Mouse (Mus musculus) MEL (cell line): Measurements from ENCODE around the gene Tmem131. TPM values are rescaled to one million over a fixed set of nuclear protein-coding genes. Genes with fewer than 3 reads are reported as not detected.

Source experiments
- DNase-seq: peaks from one replicate; pipeline ENCODE4 v3.0.0; 2011; ENCODE audit warnings: low read depth, low spot score
- H3K27ac ChIP-seq: 2 replicates; pipeline ENCODE4 v1.5.1; 2012; ENCODE audit warnings: low read depth, mild to moderate bottlenecking, control low read depth, low read length, moderate library complexity; ENCODE audit not compliant: control insufficient read depth
- H3K27me3 ChIP-seq, 2 experiments: fragments of 150-350 bp in 1 of 2; sonication (generic) in 1 of 2; 2 replicates each; pipeline ENCODE4 v1.6.1; 2012; ENCODE audit warnings: low read length in 2 of 2, mild to moderate bottlenecking in 2 of 2, improper control_type of control experiment in 1 of 2, moderate library complexity in 1 of 2; ENCODE audit not compliant: insufficient read depth in 2 of 2, control insufficient read depth in 1 of 2
- H3K36me3 ChIP-seq, 2 experiments: 2 replicates each; pipeline ENCODE4 v1.6.1; 2012 to 2014; ENCODE audit warnings: low read length in 2 of 2, improper control_type of control experiment in 1 of 2, inconsistent platforms in 1 of 2, mild to moderate bottlenecking in 1 of 2; ENCODE audit not compliant: insufficient read depth in 2 of 2, control insufficient read depth in 1 of 2
- H3K4me1 ChIP-seq, 2 experiments: fragments of 150-350 bp in 1 of 2; sonication (generic) in 1 of 2; 2 replicates each; pipeline ENCODE4 v1.6.1; 2012; ENCODE audit warnings: low read length in 2 of 2, improper control_type of control experiment in 1 of 2, mild to moderate bottlenecking in 1 of 2; ENCODE audit not compliant: insufficient read depth in 2 of 2, control insufficient read depth in 1 of 2
- H3K4me3 ChIP-seq, 2 experiments: fragments of 150-350 bp in 1 of 2; sonication (generic) in 1 of 2; 2 replicates each; pipeline ENCODE4 v1.5.1; 2012; ENCODE audit warnings: low read depth in 2 of 2, low read length in 2 of 2, mild to moderate bottlenecking in 2 of 2, moderate library complexity in 2 of 2, control low read depth in 1 of 2, improper control_type of control experiment in 1 of 2; ENCODE audit not compliant: control insufficient read depth in 1 of 2, insufficient read depth in 1 of 2
- H3K79me2 ChIP-seq: 2 replicates; pipeline ENCODE4 v1.6.1; 2012; ENCODE audit warnings: mild to moderate bottlenecking, low read length, moderate library complexity; ENCODE audit not compliant: control insufficient read depth, poor library complexity, insufficient read depth
- H3K9ac ChIP-seq: 2 replicates; pipeline ENCODE4 v1.6.1; 2012; ENCODE audit warnings: low read depth, mild to moderate bottlenecking, control low read depth, low read length, moderate library complexity; ENCODE audit not compliant: control insufficient read depth, poor library complexity, severe bottlenecking
- H3K9me3 ChIP-seq: fragments of 150-350 bp; sonication (generic); replicated peaks from 2 replicates; pipeline ENCODE4 v1.6.1; 2012; ENCODE audit warnings: mild to moderate bottlenecking, low read length, improper control_type of control experiment, moderate library complexity; ENCODE audit not compliant: insufficient read depth
- CHD1 ChIP-seq: IDR thresholded peaks from 2 replicates; pipeline ENCODE4 v1.6.1; 2012; ENCODE audit warnings: low read depth, mild to moderate bottlenecking, inconsistent platforms, low read length, improper control_type of control experiment
- ELF1 ChIP-seq: IDR thresholded peaks from 2 replicates; pipeline ENCODE4 v1.6.1; 2014; ENCODE audit warnings: low read depth, mild to moderate bottlenecking, inconsistent platforms, low read length, improper control_type of control experiment, moderate library complexity
- ETS1 ChIP-seq: IDR thresholded peaks from 2 replicates; pipeline ENCODE4 v1.6.1; 2012; ENCODE audit warnings: low read depth, mild to moderate bottlenecking, inconsistent platforms, low read length, improper control_type of control experiment, moderate library complexity
- GABPA ChIP-seq: IDR thresholded peaks from 2 replicates; pipeline ENCODE4 v1.6.1; 2012; ENCODE audit warnings: low read depth, mild to moderate bottlenecking, inconsistent platforms, low read length, improper control_type of control experiment, moderate library complexity
- HCFC1 ChIP-seq: IDR thresholded peaks from 2 replicates; pipeline ENCODE4 v1.6.1; 2012; ENCODE audit warnings: low read depth, mild to moderate bottlenecking, inconsistent platforms, low read length, improper control_type of control experiment, moderate library complexity
- KAT2A ChIP-seq: conservative IDR thresholded peaks from 2 replicates; pipeline ENCODE4 v1.6.1; 2012; ENCODE audit warnings: low read depth, low read length, improper control_type of control experiment, inconsistent platforms
- MAFK ChIP-seq: IDR thresholded peaks from 2 replicates; pipeline ENCODE4 v1.6.1; 2011; ENCODE audit warnings: low read depth, mild to moderate bottlenecking, low read length, improper control_type of control experiment, borderline replicate concordance
- MAX ChIP-seq: IDR thresholded peaks from 2 replicates; pipeline ENCODE4 v1.6.1; 2011; ENCODE audit warnings: low read length, improper control_type of control experiment
- MAZ ChIP-seq: IDR thresholded peaks from 2 replicates; pipeline ENCODE4 v1.6.1; 2012; ENCODE audit warnings: low read depth, mild to moderate bottlenecking, inconsistent platforms, low read length, improper control_type of control experiment
- MEF2A ChIP-seq: IDR thresholded peaks from 2 replicates; pipeline ENCODE4 v1.6.1; 2014; ENCODE audit warnings: low read depth, mild to moderate bottlenecking, inconsistent platforms, low read length, improper control_type of control experiment; ENCODE audit not compliant: poor library complexity, insufficient replicate concordance, severe bottlenecking; ENCODE audit errors: extremely low read depth
- MXI1 ChIP-seq: IDR thresholded peaks from 2 replicates; pipeline ENCODE4 v1.6.1; 2011; ENCODE audit warnings: mild to moderate bottlenecking, low read depth, low read length, improper control_type of control experiment
- MYC ChIP-seq: IDR thresholded peaks from 2 replicates; pipeline ENCODE4 v1.6.1; 2011; ENCODE audit warnings: low read depth, mild to moderate bottlenecking, low read length, improper control_type of control experiment, moderate library complexity
- NELFE ChIP-seq: IDR thresholded peaks from 2 replicates; pipeline ENCODE4 v1.6.1; 2011; ENCODE audit warnings: low read depth, low read length, improper control_type of control experiment
- NRF1 ChIP-seq: IDR thresholded peaks from 2 replicates; pipeline ENCODE4 v1.6.1; 2014; ENCODE audit warnings: low read depth, mild to moderate bottlenecking, inconsistent platforms, low read length, improper control_type of control experiment, moderate library complexity; ENCODE audit not compliant: poor library complexity, insufficient read depth, severe bottlenecking
- POLR2A ChIP-seq, 2 experiments: IDR thresholded peaks; 2 replicates each; pipeline ENCODE4 v1.6.1; 2011 to 2012; ENCODE audit warnings: low read length in 2 of 2, mild to moderate bottlenecking in 2 of 2, control low read depth in 1 of 2, improper control_type of control experiment in 1 of 2, low read depth in 1 of 2, moderate library complexity in 1 of 2; ENCODE audit not compliant: control insufficient read depth in 1 of 2, insufficient read depth in 1 of 2, poor library complexity in 1 of 2
- RAD21 ChIP-seq: IDR thresholded peaks from 2 replicates; pipeline ENCODE4 v1.6.1; 2011; ENCODE audit warnings: mild to moderate bottlenecking, low read depth, low read length, improper control_type of control experiment
- RCOR1 ChIP-seq: IDR thresholded peaks from 2 replicates; pipeline ENCODE4 v1.6.1; 2012; ENCODE audit warnings: low read depth, mild to moderate bottlenecking, inconsistent platforms, low read length, improper control_type of control experiment
- TAL1 ChIP-seq: IDR thresholded peaks from 2 replicates; pipeline ENCODE4 v1.6.1; 2012; ENCODE audit warnings: mild to moderate bottlenecking, inconsistent platforms, low read length, moderate library complexity, mixed read lengths
- TCF12 ChIP-seq: IDR thresholded peaks from 2 replicates; pipeline ENCODE4 v1.6.1; 2014; ENCODE audit warnings: low read depth, mild to moderate bottlenecking, inconsistent platforms, low read length, improper control_type of control experiment, moderate library complexity
- UBTF ChIP-seq: IDR thresholded peaks from 2 replicates; pipeline ENCODE4 v1.6.1; 2012; ENCODE audit warnings: low read depth, mild to moderate bottlenecking, inconsistent platforms, low read length, improper control_type of control experiment, moderate library complexity, borderline replicate concordance; ENCODE audit not compliant: insufficient read depth
- USF1 ChIP-seq: IDR thresholded peaks from 2 replicates; pipeline ENCODE4 v1.6.1; 2014; ENCODE audit warnings: low read depth, mild to moderate bottlenecking, inconsistent platforms, low read length, improper control_type of control experiment, moderate library complexity
- USF2 ChIP-seq, 2 experiments: IDR thresholded peaks; 2 replicates each; pipeline ENCODE4 v1.6.1; 2011 to 2012; ENCODE audit warnings: improper control_type of control experiment in 2 of 2, low read length in 2 of 2, borderline replicate concordance in 1 of 2, inconsistent platforms in 1 of 2, low read depth in 1 of 2, mild to moderate bottlenecking in 1 of 2; ENCODE audit not compliant: insufficient read depth in 1 of 2
- ZMIZ1 ChIP-seq: IDR thresholded peaks from 2 replicates; pipeline ENCODE4 v1.6.1; 2012; ENCODE audit warnings: low read depth, mild to moderate bottlenecking, inconsistent platforms, low read length, improper control_type of control experiment, moderate library complexity
- polyA plus RNA-seq, 2 experiments: library from polyadenylated mRNA; stranded (reverse) in 1 of 2; unstranded in 1 of 2; fragments of >175 nt in 1 of 2; fragments of >200 nt in 1 of 2; gene quantifications; 2 replicates each; pipeline versions ENCODE4 v1.2.1 to v1.2.4; 2012; ENCODE audit warnings: low replicate concordance in 2 of 2, low read depth in 1 of 2; ENCODE audit not compliant: insufficient read length in 2 of 2, insufficient read depth in 1 of 2, missing spikeins in 1 of 2
- total RNA-seq: library from RNA; depleted of rRNA; stranded (reverse); fragments of 300-350 nt; gene quantifications from 2 replicates; pipeline ENCODE4 v1.2.3, GENCODE M21; 2012

Gene Tmem131
- total and polyA plus RNA-seq, 3 experiments, result 11.4 to 196 (median 48.8) TPM

DNA sequence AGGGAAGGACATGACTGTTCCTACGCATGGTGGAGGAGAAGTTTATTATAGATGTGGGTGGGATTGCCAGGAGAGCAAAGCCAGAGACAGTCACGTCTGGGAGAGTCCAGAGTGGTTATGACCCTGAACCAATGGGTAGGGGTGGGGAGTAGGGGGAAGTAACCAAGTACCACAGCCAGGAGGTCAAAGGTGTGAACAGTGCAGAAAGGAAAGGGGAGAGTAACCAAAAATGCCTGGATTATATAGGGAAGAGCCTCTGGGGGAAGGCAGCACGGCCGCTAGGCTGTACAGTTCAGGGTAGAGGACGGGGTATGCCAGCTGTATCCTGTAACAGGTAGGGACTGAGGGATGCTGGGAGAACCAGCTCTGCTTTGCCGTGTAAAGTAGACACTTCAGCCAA is 45.1 kb upstream of the Tmem131 start:
- H3K4me3 ChIP-seq, result no peak overlapping the region
- no peak overlapping the region for H3K27ac ChIP-seq
- H3K79me2 ChIP-seq, result no peaks in the 10 kb centered on the region
- no peaks in the 10 kb centered on the region for H3K9me3 ChIP-seq
- H3K27me3 ChIP-seq, result peaks cover 0 to 3% of the 10 kb centered on the region in 2 experiments; a peak in 1 of 4 replicates
- H3K4me1 ChIP-seq, result peaks cover 0 to 6% of the 10 kb centered on the region in 2 experiments; a peak in 2 of 4 replicates
- H3K9ac ChIP-seq, result no peak overlapping the region
- H3K36me3 ChIP-seq, result peaks cover 0 to 3% of the 10 kb centered on the region in 2 experiments; a peak in 2 of 4 replicates
- no peak for TF ChIP-seq NRF1
- TF ChIP-seq MAZ, result no peak
- no peak for TF ChIP-seq CHD1
- no peak for TF ChIP-seq NELFE
- TF ChIP-seq TAL1, result no peak
- no peak for TF ChIP-seq MYC
- TF ChIP-seq GABPA, result no peak
- TF ChIP-seq ZMIZ1, result no peak
- TF ChIP-seq KAT2A, result no peak
- no peak for TF ChIP-seq UBTF
- no peak for TF ChIP-seq MAFK
- TF ChIP-seq HCFC1, result no peak
- TF ChIP-seq RCOR1, result no peak
- no peak for TF ChIP-seq POLR2A (IDR thresholded peaks at IDR 0.05; ENCODE audit: control insufficient read depth in 1 of 2, insufficient read depth in 1 of 2, low read depth in 1 of 2, low read length in 2 of 2, poor library complexity in 1 of 2)
- no peak for TF ChIP-seq ETS1
- no peak for TF ChIP-seq USF1
- TF ChIP-seq MXI1, result no peak
- DNase-seq, result no peak

DNA sequence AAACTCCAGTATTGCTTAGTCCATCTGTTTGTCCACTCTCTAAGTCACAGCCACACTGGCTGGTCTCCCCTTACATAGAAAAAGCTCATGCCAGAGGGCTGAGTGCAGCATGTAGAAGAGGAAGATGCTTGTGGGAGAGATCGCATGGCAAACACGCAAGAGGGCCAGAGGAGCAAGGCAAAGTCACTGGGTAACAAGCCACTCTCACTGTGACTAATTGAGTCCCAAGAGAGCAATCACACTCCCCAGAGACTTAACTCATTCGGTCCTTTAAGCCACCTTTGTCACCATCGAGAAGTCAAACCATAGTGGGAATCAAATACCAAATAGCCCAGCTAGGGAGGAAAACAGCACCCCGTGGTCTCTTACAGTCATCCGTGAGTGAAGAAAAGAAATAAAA is 44.7 kb upstream of the Tmem131 start:
- TF ChIP-seq ELF1 (no peak), MYC (no peak), RAD21 (no peak), NRF1 (no peak), USF2 (IDR thresholded peaks at IDR 0.05; ENCODE audit: borderline replicate concordance in 1 of 2, insufficient read depth in 1 of 2, low read depth in 1 of 2, low read length in 2 of 2) (no peak), MAX (no peak), TCF12 (no peak), GABPA (no peak), MEF2A (no peak), ETS1 (no peak), UBTF (no peak)
- TF ChIP-seq, all 39 proteins: peak for 0
- Histone ChIP-seq H3K36me3 (peaks cover 0 to 3% of the 10 kb centered on the region in 2 experiments; a peak in 2 of 4 replicates), H3K4me1 (peaks cover 0 to 6% of the 10 kb centered on the region in 2 experiments; a peak in 2 of 4 replicates), H3K27me3 (peaks cover 0 to 3% of the 10 kb centered on the region in 2 experiments; a peak in 1 of 4 replicates), H3K9me3 (no peaks in the 10 kb centered on the region), H3K27ac (no peak overlapping the region), H3K79me2 (no peaks in the 10 kb centered on the region), H3K4me3 (no peak overlapping the region), H3K9ac (no peak overlapping the region)
- DNase-seq, result no peak
